Mouse (Mus musculus) E14TG2a.4 (cell line): ENCODE measurements around the gene Dapk2.

Experiments used
- CTCF ChIP-seq: conservative IDR thresholded peaks from 2 replicates; pipeline ENCODE4 v1.5.1; 2014; ENCODE audit warnings: low read length
- NANOG ChIP-seq: IDR thresholded peaks from 2 replicates; pipeline ENCODE4 v1.6.1; 2014; ENCODE audit warnings: borderline replicate concordance, low read length, mixed read lengths
- POU5F1 ChIP-seq: IDR thresholded peaks from 2 replicates; pipeline ENCODE4 v1.6.1; 2014; ENCODE audit warnings: low read length, borderline replicate concordance

- TF ChIP-seq CTCF (no peak), NANOG (no peak), POU5F1 (no peak)
Measured at GRCm38 (mm10) chr9:66307341-66307740, 149.3 kb downstream of the Dapk2 start.
